Mouse (Mus musculus) thymus, postnatal 36 days (tissue): ENCODE results near the gene Orm1.

ENCODE experiments used
- DNase-seq, 2 experiments: peaks; one replicate each; pipeline ENCODE4 v3.0.0; 2022; ENCODE audit warnings: mixed read lengths in 2 of 2

Orm1 gene

DNA sequence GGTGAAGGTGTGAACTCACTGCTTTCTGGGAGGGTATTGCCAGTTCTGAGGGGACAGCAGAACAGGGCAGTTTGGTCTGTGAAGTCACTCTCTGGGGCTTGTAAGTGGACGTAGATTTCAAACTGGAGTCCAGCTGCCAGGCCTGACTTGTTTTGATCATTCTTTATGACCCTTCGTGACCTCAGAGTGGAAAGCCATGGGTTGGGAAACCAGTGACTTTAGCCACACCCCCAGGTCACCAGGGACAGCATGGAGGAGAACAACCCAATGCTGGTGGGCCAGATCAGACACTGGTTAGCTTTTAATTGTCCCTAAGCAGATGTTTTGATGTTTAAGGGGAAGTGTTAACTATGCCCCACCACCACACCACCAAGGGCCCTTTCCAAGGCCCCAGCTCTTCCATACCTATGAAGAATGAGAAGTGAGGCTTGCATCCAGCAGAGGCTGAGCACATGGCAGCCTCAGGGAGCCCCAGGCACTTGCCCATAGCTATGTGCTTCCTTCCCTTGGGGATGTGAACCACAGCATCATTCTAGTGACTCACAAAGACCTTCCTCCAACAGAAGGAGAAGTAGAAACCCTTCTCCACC, 12.7 kb downstream of the Orm1 start:
- DNase-seq = no peak

GRCm38 (mm10) chr4:63359861-63360260, 15.5 kb downstream of the Orm1 start:
- DNase-seq = no peak

DNA sequence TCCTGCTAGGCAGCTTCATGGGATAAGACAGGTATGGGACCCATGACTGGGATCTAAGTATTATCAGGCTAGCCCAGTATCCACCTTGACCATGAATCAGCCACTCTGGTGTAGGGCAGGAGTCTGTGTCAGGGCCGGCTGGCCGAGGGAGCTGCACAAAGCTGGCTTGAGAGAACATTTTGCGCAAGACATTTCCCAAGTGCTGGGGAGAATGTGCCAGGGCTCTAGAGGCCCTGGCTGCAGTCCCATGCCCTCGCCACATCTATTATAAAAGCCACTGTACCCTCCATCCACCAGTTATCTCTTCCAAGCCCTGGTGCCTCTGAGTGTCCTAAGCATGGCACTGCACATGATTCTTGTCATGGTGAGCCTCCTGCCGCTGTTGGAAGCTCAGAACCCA, 17.8 kb downstream of the Orm1 start, which contains the start of gene Orm2:
Orm2 (plus strand) TSS at position 300 of the 400 bp plus-strand sequence.
- no peak for DNase-seq

DNA sequence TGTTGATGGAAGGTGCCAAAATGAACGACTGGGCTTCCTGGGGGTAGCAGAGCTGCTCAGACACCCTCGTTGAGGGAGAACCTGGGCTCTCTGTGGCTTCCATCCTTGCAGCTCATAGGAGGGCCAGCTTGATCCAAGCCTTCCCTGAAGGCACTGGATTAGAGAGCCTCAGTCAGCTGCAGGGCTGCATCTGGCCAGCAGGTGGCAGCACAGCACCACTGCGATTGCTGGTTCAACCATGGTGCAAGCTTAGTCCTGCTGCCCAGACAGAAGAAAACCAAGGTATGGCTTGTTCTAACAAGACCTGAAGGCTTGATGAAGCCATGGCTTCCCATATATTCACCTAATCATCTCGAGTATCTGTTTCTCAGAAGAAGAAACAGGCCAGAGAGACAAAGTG, 24.2 kb downstream of the Orm1 start:
- DNase-seq = peak; percentile 82 to 87

GRCm38 (mm10) chr4:63370897-63371296, 26.5 kb downstream of the Orm1 start:
- DNase-seq = no peak

- DNase-seq = peak; percentile 66
Measured at GRCm38 (mm10) chr4:63371890-63372289, 27.5 kb downstream of the Orm1 start.

- DNase-seq = no peak
Measured at GRCm38 (mm10) chr4:63373404-63373803, 29.0 kb downstream of the Orm1 start.

- no peak for DNase-seq
Measured at GRCm38 (mm10) chr4:63374331-63374730, 30.0 kb downstream of the Orm1 start.

- DNase-seq = no peak
Measured at GRCm38 (mm10) chr4:63375367-63375766, 31.0 kb downstream of the Orm1 start.

DNA sequence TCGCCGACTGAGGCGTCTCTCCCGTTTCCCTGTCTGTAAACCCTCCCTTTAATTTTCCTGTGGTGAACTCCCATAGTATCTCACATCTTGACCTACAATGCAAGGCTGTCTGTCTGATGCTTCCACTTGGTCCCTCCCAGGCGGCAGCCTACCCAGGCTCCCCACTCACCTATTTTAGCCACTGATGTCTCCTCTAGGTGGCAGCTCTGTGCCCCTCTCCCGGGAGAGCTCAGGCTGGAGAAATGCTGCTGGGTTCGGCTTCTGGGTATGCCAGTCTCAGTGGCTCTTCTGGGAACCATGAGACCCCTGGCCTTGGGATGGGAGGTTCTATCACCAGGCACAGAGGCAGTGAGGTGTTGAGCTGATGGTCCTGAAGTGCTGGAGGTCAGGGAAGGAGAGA, 33.1 kb downstream of the Orm1 start:
- peak in 1 of 2 experiments; percentile 46 for DNase-seq

DNA sequence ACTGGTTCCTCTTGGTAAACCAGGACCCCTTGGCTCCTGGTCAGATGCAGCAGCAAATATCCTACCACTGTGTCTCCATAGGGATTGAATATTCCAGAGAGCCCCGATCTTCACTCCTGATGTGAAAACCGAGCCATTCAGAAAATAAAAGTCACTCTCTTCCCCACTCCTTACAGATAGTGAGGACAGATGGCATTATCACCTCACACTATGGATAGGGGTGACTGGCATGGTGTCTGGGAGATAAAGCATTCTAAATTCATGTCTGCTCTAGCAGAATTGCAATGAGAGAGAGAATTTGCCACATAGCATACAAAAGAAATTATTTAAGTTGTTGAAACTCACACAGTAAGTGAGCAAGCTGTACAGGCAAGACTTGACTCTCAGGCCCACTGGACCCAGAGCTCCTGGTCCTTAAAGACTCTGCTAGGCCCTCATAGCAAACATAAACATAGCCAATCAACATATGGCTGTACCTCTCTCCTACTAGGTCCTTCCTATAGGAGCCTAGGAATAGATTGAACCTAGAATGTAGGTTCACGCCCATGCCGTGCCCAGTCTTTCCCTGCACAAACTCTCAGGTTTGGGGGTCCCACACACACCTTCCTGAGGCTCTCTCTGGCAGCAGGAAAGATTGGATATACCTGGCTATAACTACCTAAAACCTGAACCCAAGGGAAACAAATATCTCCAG, 38.5 kb downstream of the Orm1 start:
- no peak for DNase-seq

- DNase-seq = no peak
Measured at GRCm38 (mm10) chr4:63383474-63383873, 39.1 kb downstream of the Orm1 start.

GRCm38 (mm10) chr4:63384262-63384661, 39.9 kb downstream of the Orm1 start:
- no peak for DNase-seq

DNA sequence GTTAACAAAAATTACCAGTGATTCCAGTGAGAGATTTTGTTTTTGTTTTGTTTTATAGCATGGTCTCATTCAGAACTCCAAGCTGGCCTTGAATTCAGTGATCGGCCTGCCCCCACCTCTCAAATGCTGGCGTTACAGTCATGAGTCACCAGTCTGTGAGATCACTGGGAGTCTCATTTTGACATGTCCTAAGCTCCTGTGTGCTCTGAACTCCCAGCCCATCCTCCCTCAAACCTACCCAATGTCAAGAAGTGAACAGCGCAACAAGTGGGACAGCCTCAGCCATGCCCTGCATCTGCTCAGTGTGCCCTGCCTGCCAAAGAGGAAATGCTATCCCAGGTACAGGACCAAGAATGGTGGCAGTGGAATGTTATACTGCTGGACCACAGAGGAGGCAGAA, 40.9 kb downstream of the Orm1 start:
- DNase-seq = no peak

DNA sequence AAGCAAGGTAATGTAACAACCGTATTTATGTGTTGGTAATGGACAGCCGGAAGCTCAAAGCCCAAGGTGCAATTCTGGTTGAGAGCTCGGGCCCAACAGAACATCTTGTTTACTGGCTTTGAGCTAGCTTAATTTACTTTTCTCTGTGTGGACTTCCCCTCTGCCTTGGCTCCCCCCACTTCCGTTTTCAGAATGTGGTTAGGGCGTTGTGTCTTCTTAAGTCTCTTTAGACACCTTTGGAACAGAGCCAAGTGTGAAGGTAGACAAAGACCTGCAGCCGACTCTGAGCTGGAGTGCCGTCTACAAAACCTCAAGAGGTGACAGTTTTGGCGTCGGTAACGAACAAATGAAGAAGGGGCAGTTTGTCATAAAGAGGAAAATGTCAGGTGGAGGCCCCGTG, 41.4 kb downstream of the Orm1 start:
- peak; percentile 77 to 83 for DNase-seq

DNA sequence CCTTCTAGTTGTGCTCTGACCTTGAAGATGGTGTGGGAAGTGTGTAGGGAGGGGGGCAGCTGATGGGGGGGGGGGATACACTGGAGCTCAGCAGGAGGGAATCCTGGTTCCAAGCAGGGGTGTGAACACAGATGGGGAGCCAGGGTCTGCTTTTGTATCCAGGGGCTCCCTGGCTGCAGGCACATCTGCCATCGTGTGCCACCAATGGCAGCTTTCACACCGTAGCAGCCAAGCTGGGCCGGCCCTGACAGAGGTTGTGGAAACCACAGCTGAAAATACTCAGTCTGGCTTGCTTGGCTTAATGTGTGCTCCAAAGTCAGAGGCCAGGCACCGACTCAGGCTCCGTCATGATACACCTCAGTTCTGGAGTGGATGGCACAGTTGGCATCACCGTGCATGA, 43.7 kb downstream of the Orm1 start:
- DNase-seq = no peak

GRCm38 (mm10) chr4:63389121-63389886, 44.9 kb downstream of the Orm1 start:
- peak; percentile 55 to 69 for DNase-seq

DNA sequence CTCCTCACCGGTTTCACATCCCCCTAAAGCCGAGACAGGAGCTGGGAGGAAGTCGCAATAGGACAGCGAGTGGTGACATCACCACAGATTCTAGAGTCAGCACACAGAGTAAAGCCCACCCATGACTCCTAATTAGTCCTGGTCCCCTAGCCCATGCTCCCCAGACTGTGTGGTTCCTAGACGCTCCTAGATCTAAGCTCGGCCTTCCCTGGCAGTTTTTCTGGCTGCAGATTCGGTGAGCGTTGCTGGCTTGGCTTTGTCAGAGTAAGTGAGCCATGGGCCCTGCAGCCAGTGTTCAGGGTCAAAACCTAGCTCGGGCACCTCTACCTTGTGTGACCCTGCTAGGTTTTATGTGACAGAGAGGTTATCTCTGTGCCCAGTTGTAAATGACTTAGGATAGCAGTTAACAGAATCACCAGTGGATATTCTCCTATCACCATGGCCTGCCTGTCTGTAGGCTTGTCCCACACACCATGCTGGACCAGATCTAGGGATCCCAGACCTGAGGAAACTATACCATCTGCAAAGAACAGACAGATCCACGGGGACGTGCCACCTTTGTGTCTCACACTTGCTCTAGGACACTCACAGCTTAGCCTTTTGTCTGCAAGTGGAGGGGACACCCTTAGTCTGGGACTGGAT, 45.6 kb downstream of the Orm1 start:
- DNase-seq = no peak

- DNase-seq = peak; percentile 56 to 70
Measured at GRCm38 (mm10) chr4:63391322-63391721, 47.0 kb downstream of the Orm1 start.
